Mouse (Mus musculus): Measurements from ENCODE around the gene Cdc42ep5. TPM values are rescaled to one million over a fixed set of nuclear protein-coding genes. Genes with fewer than 3 reads are reported as not detected.

Gene Cdc42ep5
- polyA plus RNA-seq (2014; fragmentation: Illumina TruSeq; extraction: RNeasy Lipid Tissue Mini Kit (QIAGEN cat#74804); ENCODE audit: low replicate concordance): 1.0 TPM

DNA sequence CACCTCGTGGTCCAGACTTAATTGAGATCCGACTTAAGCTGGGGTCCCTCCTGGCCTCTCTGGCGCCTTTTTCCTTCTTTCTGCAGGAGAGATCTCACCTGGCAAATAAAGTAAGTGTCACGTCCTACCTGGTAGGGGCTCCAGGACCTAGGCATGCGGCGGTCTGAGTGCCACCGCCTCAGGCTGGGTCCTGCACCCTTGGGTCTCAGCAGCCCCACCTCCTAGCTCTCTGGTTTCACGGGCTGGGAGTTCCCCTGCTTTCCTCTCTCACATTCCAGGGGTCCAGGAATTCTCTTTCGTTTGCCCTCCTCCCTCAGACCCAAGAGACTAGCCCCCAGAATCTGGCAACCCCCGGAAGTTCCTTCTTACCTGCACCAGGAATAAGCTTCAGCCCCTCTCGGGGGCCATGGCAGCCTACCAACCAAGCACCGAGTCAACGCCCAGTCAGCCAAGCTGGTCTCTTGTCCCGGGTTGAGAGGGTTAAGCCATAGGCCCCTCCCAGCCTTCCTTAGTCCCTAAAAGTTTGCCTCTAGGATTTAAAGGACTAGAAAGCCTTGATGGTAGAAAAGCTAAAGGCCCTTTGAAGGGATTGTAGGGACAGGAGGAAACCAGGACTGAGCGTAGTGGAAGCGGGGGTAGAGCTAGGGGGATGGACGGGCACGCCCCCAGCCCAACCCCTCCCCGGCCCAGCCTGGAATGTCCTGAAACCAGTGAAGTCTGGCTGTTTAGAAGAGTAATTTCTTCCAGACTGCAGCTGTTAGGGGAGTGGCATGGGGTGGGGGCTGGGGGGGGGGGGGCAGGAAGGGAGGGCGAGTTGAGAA, at the start of gene Cdc42ep5:
Gene Cdc42ep5 (minus strand): TSS at position 771 of the 821 bp plus-strand sequence.

DNA sequence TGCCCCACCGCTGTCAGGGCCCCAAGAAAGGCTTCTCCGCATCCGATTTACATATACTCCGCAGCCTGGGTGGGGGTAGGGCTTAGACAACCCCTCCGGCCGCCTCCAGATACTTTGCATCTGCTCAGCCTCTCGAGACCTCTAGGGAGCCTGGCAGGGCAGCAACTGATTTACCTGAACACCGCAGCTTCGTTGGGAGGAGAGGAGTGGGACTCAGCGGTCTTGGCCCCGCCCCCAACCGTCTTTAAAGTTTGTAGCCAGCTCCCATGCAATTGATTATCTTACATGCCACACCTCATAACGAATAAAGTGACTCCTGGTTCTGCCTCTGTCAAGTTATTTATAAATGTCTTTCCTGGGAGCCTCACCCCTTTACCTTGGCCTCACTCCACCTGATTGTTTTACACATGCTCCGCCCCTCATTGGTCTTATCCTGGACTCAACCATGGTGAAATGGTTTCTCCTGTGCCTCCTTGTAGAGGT, 14.6 kb downstream of the Cdc42ep5 start, which contains the start of gene Leng9:
Gene Leng9 (minus strand): TSS at position 316 of the 483 bp plus-strand sequence.

DNA sequence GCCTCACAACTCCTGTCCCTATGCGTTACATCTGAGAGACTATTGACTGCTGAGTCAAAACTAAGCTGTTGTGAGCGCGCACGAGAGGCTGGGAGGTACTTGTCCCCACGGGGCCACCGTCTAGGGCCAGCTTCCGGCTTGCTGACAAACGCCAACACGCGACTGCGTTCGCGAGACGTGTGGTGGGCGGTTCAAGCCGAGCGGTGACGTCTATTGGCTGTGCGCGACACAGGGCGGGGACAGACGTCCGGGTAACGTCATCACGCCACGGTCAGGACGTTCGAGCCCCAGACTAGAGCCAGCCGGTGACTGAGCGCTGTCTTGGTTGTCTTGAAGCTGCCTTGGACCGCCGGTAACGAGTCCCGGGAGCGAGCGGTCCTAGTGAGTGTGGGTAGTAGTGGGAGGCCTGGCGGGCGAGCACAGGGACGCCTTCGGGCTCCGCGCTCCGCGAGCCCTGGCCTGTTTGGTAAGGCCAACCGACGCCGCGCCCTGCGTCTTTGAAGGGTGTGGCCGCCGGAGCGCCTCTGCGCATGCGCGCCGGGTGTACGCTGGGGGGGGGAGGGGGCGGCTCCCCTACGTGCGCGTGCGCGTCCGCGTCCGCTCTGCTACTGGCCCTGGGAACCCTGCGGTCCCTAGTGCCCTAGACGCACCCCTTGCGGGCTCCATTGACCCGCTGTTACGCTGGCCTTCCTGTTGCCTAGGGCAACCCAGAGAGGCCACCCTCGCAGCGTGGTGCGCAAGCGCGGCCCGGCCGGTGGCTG, 27.7 kb downstream of the Cdc42ep5 start, which contains the start of gene Leng8:
Gene Leng8 (plus strand): TSS at position 269 of the 761 bp plus-strand sequence.

DNA sequence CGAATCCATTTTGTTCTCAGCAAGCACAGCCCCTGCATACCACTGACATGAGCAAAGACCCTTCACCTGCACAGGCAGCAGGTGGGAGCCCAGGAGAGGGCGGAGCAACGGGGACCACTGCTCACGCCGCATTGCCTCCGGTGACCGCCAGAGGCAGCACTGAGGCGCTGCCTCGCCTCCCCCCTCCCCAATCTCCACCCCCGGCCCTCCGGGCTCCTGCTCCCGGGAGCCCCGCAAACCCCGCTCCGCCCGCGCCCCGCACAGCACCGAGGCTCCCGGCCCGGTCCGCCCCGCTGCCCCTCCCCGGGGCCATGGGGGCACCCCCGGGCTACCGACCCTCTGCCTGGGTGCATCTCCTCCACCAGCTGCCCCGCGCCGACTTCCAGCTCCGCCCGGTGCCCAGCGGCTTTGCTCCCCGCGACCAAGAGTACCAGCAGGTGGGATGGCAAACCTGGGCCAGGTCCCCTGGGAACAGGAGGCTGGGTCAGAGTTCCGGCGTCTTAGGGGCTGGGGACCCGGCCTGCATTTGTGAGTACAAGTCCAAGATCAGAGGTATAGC, 45.2 kb downstream of the Cdc42ep5 start, which contains the start of gene Ttyh1:
Gene Ttyh1 (plus strand): TSS at position 65 of the 559 bp plus-strand sequence.

Other genes starting within 250 kb of the Cdc42ep5 start
- 0.52 TPM for gene Lilra6, start 249.4 kb downstream of the Cdc42ep5 start, polyA plus RNA-seq (2014; fragmentation: Illumina TruSeq; extraction: RNeasy Lipid Tissue Mini Kit (QIAGEN cat#74804); ENCODE audit: low replicate concordance)
- 17.9 TPM for gene Lair1, start 101.7 kb downstream of the Cdc42ep5 start, polyA plus RNA-seq (2014; fragmentation: Illumina TruSeq; extraction: RNeasy Lipid Tissue Mini Kit (QIAGEN cat#74804); ENCODE audit: low replicate concordance)
- gene Ttyh1, start 45.5 kb downstream of the Cdc42ep5 start, polyA plus RNA-seq (2014; fragmentation: Illumina TruSeq; extraction: RNeasy Lipid Tissue Mini Kit (QIAGEN cat#74804); ENCODE audit: low replicate concordance): 5.9 TPM
- 27.0 TPM for gene Leng8, start 27.8 kb downstream of the Cdc42ep5 start, polyA plus RNA-seq (2014; fragmentation: Illumina TruSeq; extraction: RNeasy Lipid Tissue Mini Kit (QIAGEN cat#74804); ENCODE audit: low replicate concordance)
- gene Leng9, start 14.5 kb downstream of the Cdc42ep5 start, polyA plus RNA-seq (2014; fragmentation: Illumina TruSeq; extraction: RNeasy Lipid Tissue Mini Kit (QIAGEN cat#74804); ENCODE audit: low replicate concordance): 3.0 TPM
- gene Lilra5, start 72.9 kb upstream of the Cdc42ep5 start, polyA plus RNA-seq (2014; fragmentation: Illumina TruSeq; extraction: RNeasy Lipid Tissue Mini Kit (QIAGEN cat#74804); ENCODE audit: low replicate concordance): 9.0 TPM
- gene Ncr1, start 172.9 kb upstream of the Cdc42ep5 start, polyA plus RNA-seq (2014; fragmentation: Illumina TruSeq; extraction: RNeasy Lipid Tissue Mini Kit (QIAGEN cat#74804); ENCODE audit: low replicate concordance): 0.89 TPM
- 0.52 TPM for gene Gp6, start 232.9 kb upstream of the Cdc42ep5 start, polyA plus RNA-seq (2014; fragmentation: Illumina TruSeq; extraction: RNeasy Lipid Tissue Mini Kit (QIAGEN cat#74804); ENCODE audit: low replicate concordance)